Mouse (Mus musculus): ENCODE data around the gene D430041D05Rik. TPM values are rescaled to one million over a fixed set of nuclear protein-coding genes. Genes with fewer than 3 reads are reported as not detected.

The D430041D05Rik gene
- total RNA-seq, 2 experiments from 2014 or later: 5.2 to 5.3 TPM

GRCm38 (mm10) chr2:104354117-104354516 is 56.7 kb downstream of the D430041D05Rik start:
- no peak for DNase-seq (ENCODE audit: low spot score in 2 of 2)

- no peak for DNase-seq (ENCODE audit: low spot score in 2 of 2)
Observed at GRCm38 (mm10) chr2:104352204-104352493, 58.7 kb downstream of the D430041D05Rik start.

- DNase-seq (ENCODE audit: low spot score in 2 of 2): no peak
Observed at GRCm38 (mm10) chr2:104351415-104352203, 59.2 kb downstream of the D430041D05Rik start.

GRCm38 (mm10) chr2:104337619-104338018 is 73.2 kb downstream of the D430041D05Rik start:
- DNase-seq (ENCODE audit: low spot score in 2 of 2): no peak

GRCm38 (mm10) chr2:104335824-104336223 is 75.0 kb downstream of the D430041D05Rik start:
- DNase-seq (ENCODE audit: low spot score in 2 of 2): no peak

GRCm38 (mm10) chr2:104333952-104334351 is 76.9 kb downstream of the D430041D05Rik start:
- no peak for DNase-seq (ENCODE audit: low spot score in 2 of 2)

GRCm38 (mm10) chr2:104332707-104333106 is 78.1 kb downstream of the D430041D05Rik start:
- DNase-seq (ENCODE audit: low spot score in 2 of 2): no peak

- DNase-seq (ENCODE audit: low spot score in 2 of 2): no peak
Observed at GRCm38 (mm10) chr2:104331261-104331660, 79.6 kb downstream of the D430041D05Rik start.

GRCm38 (mm10) chr2:104327116-104327794 is 83.6 kb downstream of the D430041D05Rik start:
- no peak for DNase-seq (ENCODE audit: low spot score in 2 of 2)

- DNase-seq (ENCODE audit: low spot score in 2 of 2): no peak
Observed at GRCm38 (mm10) chr2:104323773-104324172, 87.0 kb downstream of the D430041D05Rik start.

GRCm38 (mm10) chr2:104323351-104323750 is 87.5 kb downstream of the D430041D05Rik start:
- DNase-seq (ENCODE audit: low spot score in 2 of 2): no peak

GRCm38 (mm10) chr2:104320061-104320624 is 90.7 kb downstream of the D430041D05Rik start:
- DNase-seq (ENCODE audit: low spot score in 2 of 2): peak in 1 of 2 experiments; percentile 13

- DNase-seq (ENCODE audit: low spot score in 2 of 2): no peak
Observed at GRCm38 (mm10) chr2:104319443-104319842, 91.4 kb downstream of the D430041D05Rik start.

- DNase-seq (ENCODE audit: low spot score in 2 of 2): no peak
Observed at GRCm38 (mm10) chr2:104318881-104319280, 91.9 kb downstream of the D430041D05Rik start.

GRCm38 (mm10) chr2:104318259-104318658 is 92.6 kb downstream of the D430041D05Rik start:
- no peak for DNase-seq (ENCODE audit: low spot score in 2 of 2)

- DNase-seq (ENCODE audit: low spot score in 2 of 2): no peak
Observed at GRCm38 (mm10) chr2:104317631-104318030, 93.2 kb downstream of the D430041D05Rik start.

- no peak for DNase-seq (ENCODE audit: low spot score in 2 of 2)
Observed at GRCm38 (mm10) chr2:104316483-104316882, 94.3 kb downstream of the D430041D05Rik start.

- DNase-seq (ENCODE audit: low spot score in 2 of 2): no peak
Observed at GRCm38 (mm10) chr2:104313246-104313645, 97.6 kb downstream of the D430041D05Rik start.

GRCm38 (mm10) chr2:104307102-104307501 is 103.7 kb downstream of the D430041D05Rik start:
- DNase-seq (ENCODE audit: low spot score in 2 of 2): no peak

- no peak for DNase-seq (ENCODE audit: low spot score in 2 of 2)
Observed at GRCm38 (mm10) chr2:104305722-104306121, 105.1 kb downstream of the D430041D05Rik start.

- DNase-seq (ENCODE audit: low spot score in 2 of 2): no peak
Observed at GRCm38 (mm10) chr2:104299912-104300311, 110.9 kb downstream of the D430041D05Rik start.

- DNase-seq (ENCODE audit: low spot score in 2 of 2): peak; percentile 22 to 36
Observed at GRCm38 (mm10) chr2:104299160-104299559, 111.7 kb downstream of the D430041D05Rik start.
